Mouse (Mus musculus): ENCODE measurements at regions not wholly inside any gene's neighbourhood (a gene's known extent, or its start where the extent isn't known, plus 50 kb on each side); places are given as distances from the start of the nearest gene placed in this dataset.

DNA sequence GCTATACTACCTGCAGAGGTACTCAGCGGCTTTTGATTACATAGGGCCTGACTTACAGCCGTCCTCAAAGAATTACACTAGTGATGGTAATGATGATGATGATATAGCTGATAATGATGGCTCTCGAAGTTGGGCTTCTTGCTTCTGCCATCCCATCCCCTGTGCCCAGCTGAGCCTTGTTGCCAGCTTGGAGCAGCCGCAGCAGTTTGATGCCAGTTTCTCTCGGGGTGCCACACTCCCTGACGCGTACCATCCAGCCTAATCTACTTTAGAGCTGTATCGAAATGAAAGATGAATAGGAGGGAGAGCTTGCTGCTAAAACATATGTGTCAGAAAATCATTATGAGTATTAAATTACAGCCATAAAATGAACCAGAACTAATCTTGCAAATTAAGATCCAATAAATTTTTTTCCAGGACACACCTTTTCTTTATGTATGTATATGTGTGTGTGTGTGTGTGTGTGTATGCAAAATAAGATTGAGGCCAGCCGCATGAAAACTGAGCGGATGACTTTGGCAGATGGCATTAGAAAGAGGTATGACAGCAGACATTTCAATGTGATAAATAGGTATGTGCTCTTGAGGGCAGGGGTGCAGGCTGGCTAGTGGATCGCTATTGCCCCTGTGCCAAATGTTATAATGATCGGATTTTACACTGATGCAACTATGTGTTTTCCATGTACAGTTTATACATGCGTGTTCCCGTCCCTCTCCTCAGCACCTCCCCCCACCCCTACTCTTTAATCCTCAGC, 443.3 kb downstream of the Cd83 start:
- peak overlapping the region; percentile 38; the same call in 1 of the 2 replicates for H3K4me3 ChIP-seq (ENCODE audit: low read depth, low read length)
- DNase-seq (ENCODE audit: low spot score) (no peak), ATAC-seq (ENCODE audit: insufficient read depth, low read depth) (no peak)
- no peaks in the 10 kb centered on the region for H3K36me3 ChIP-seq (replicated peaks; ENCODE audit: control insufficient read depth, insufficient read depth, low read length)
- H3K27ac ChIP-seq (ENCODE audit: low read depth), result peak overlapping the region; percentile 92
- 0 out of 2 replicates have a peak overlapping the region, but pooled peaks have one; percentile 60 for H3K9ac ChIP-seq (replicated peaks; ENCODE audit: low read depth, low read length)
- 66% methylated on average over 14 of the region's 14 CpGs for WGBS
- H3K4me2 ChIP-seq (ENCODE audit: low read depth, low read length), result peak overlapping the region; percentile 57
- H3K4me1 ChIP-seq (ENCODE audit: control insufficient read depth, insufficient read depth), result peaks cover 28% of the 10 kb centered on the region
- no peaks in the 10 kb centered on the region for H3K27me3 ChIP-seq (ENCODE audit: control insufficient read depth, insufficient read depth, low read length)
- no peak for TF ChIP-seq CTCF (IDR thresholded peaks at IDR 0.05; ENCODE audit: low read depth)
- no peak for TF ChIP-seq EP300 (IDR thresholded peaks at IDR 0.05; ENCODE audit: low read depth)
- H3K9me3 ChIP-seq (replicated peaks; ENCODE audit: control insufficient read depth, low read length), result 0 out of 2 replicates have a peak, but pooled peaks cover 5% of the 10 kb centered on the region

DNA sequence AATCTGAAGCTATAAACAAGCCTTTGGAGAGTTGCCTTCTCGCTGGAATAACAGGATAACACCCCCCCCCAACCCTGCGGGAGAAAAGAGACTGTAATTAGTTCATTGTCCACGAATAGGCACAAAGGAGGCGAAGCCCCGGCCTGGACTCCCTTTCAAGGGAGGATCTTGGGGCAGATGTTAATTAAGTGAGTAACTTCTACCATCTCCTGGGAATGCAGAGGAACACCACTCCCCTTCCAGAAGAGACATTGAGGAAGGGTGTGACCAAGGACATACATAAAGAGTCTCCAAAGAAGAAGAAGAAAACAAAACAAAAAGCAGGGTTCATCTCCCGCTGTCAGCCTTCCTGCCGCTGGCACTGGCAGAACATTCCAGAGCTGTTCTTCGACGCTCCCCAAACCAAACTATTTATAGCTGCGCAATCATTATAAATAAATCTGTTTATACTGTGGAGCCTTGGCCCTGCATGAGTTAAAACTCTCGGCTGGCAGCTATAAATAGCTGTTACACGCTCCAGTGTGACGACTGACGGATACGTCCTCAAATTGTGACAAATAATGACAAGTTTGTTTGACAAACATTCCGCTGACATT, 444.1 kb downstream of the Cd83 start:
- H3K9me3 ChIP-seq (replicated peaks; ENCODE audit: control insufficient read depth, low read length), result 0 out of 2 replicates have a peak, but pooled peaks cover 5% of the 10 kb centered on the region
- H3K4me2 ChIP-seq (ENCODE audit: low read depth, low read length), result peak overlapping the region; percentile 57
- H3K36me3 ChIP-seq (replicated peaks; ENCODE audit: control insufficient read depth, insufficient read depth, low read length), result no peaks in the 10 kb centered on the region
- peak overlapping the region; percentile 92 for H3K27ac ChIP-seq (ENCODE audit: low read depth)
- DNase-seq (ENCODE audit: low spot score) (peak; percentile 91), ATAC-seq (ENCODE audit: insufficient read depth, low read depth) (peak; percentile 88)
- peak overlapping the region; percentile 60 for H3K9ac ChIP-seq (replicated peaks; ENCODE audit: low read depth, low read length)
- 5% methylated on average over 16 of the region's 16 CpGs for WGBS
- TF ChIP-seq EP300 (IDR thresholded peaks at IDR 0.05; ENCODE audit: low read depth) (peak; percentile 75; the same call in 1 of the 2 replicates), CTCF (IDR thresholded peaks at IDR 0.05; ENCODE audit: low read depth) (0 out of 2 replicates have a peak, but pooled peaks have one; percentile 10)
- peak overlapping the region; percentile 38 for H3K4me3 ChIP-seq (ENCODE audit: low read depth, low read length)
- no peaks in the 10 kb centered on the region for H3K27me3 ChIP-seq (ENCODE audit: control insufficient read depth, insufficient read depth, low read length)
- peaks cover 28% of the 10 kb centered on the region for H3K4me1 ChIP-seq (ENCODE audit: control insufficient read depth, insufficient read depth)

DNA sequence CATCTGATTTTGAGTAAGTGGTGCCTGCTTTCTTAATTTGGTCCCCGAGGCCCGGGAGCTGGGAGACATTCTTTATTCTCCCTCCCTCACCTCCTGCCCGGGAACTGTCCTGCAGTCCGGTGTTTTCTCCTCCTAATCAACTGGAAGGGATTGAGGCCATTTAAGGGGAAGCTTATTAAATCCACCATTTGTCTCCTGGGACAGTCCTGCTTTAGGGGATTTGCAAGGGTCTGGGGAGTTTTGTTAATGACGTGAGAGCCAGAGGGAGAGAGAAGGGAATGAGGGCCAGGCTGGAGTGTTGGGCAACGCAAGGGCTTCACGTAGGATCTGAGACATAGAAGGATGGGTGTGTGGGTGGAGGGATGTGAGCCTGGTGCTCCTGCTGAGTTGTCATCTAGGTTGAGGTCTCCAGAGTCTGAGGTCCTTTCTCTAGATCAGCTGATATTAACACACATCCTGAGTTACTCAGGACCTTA, 444.6 kb downstream of the Cd83 start:
- TF ChIP-seq EP300 (IDR thresholded peaks at IDR 0.05; ENCODE audit: low read depth), result no peak
- TF ChIP-seq CTCF (IDR thresholded peaks at IDR 0.05; ENCODE audit: low read depth), result no peak
- ATAC-seq (ENCODE audit: insufficient read depth, low read depth), result peak; percentile 25; the same call in 1 of the 2 replicates
- Histone ChIP-seq H3K4me2 (ENCODE audit: low read depth, low read length) (peak overlapping the region; percentile 57), H3K4me3 (ENCODE audit: low read depth, low read length) (peak overlapping the region; percentile 38), H3K9ac (replicated peaks; ENCODE audit: low read depth, low read length) (peak overlapping the region; percentile 60), H3K36me3 (replicated peaks; ENCODE audit: control insufficient read depth, insufficient read depth, low read length) (no peaks in the 10 kb centered on the region), H3K9me3 (replicated peaks; ENCODE audit: control insufficient read depth, low read length) (0 out of 2 replicates have a peak, but pooled peaks cover 5% of the 10 kb centered on the region), H3K27me3 (ENCODE audit: control insufficient read depth, insufficient read depth, low read length) (no peaks in the 10 kb centered on the region), H3K27ac (ENCODE audit: low read depth) (peak overlapping the region; percentile 92), H3K4me1 (ENCODE audit: control insufficient read depth, insufficient read depth) (peaks cover 28% of the 10 kb centered on the region)
- DNase-seq (ENCODE audit: low spot score), result peak; percentile 41
- WGBS, result 7% methylated on average over 7 of the region's 7 CpGs

DNA sequence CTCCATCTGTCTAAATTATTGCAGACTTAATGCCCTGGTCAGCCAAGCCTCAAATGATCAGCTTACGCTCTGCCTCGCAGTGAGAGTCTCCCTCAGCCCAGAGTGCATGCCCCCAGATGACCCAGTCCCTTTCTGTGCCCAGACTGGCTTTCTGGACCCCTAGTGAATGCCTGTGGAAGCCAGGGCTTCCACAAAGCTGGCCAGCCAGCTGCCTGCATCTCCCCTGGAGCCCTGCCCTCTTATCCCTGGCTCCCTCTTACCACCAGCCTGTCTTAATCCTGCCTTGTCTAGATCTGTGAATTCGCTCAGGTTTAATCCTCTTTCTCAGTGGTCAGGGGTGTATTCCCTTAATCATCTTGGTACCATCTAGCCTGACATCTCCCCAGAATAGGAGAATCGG, 446.8 kb downstream of the Cd83 start:
- H3K27ac ChIP-seq (ENCODE audit: low read depth), result no peak overlapping the region
- H3K4me1 ChIP-seq (ENCODE audit: control insufficient read depth, insufficient read depth), result peaks cover 35% of the 10 kb centered on the region
- no peak for DNase-seq (ENCODE audit: low spot score)
- H3K36me3 ChIP-seq (replicated peaks; ENCODE audit: control insufficient read depth, insufficient read depth, low read length), result no peaks in the 10 kb centered on the region
- 73% methylated on average over 4 of the region's 4 CpGs for WGBS
- H3K9ac ChIP-seq (replicated peaks; ENCODE audit: low read depth, low read length), result no peak overlapping the region
- no peaks in the 10 kb centered on the region for H3K27me3 ChIP-seq (ENCODE audit: control insufficient read depth, insufficient read depth, low read length)
- TF ChIP-seq CTCF (IDR thresholded peaks at IDR 0.05; ENCODE audit: low read depth), result no peak
- no peak for TF ChIP-seq EP300 (IDR thresholded peaks at IDR 0.05; ENCODE audit: low read depth)
- no peak for ATAC-seq (ENCODE audit: insufficient read depth, low read depth)
- no peak overlapping the region for H3K4me2 ChIP-seq (ENCODE audit: low read depth, low read length)
- no peak overlapping the region for H3K4me3 ChIP-seq (ENCODE audit: low read depth, low read length)
- H3K9me3 ChIP-seq (replicated peaks; ENCODE audit: control insufficient read depth, low read length), result no peaks in the 10 kb centered on the region

DNA sequence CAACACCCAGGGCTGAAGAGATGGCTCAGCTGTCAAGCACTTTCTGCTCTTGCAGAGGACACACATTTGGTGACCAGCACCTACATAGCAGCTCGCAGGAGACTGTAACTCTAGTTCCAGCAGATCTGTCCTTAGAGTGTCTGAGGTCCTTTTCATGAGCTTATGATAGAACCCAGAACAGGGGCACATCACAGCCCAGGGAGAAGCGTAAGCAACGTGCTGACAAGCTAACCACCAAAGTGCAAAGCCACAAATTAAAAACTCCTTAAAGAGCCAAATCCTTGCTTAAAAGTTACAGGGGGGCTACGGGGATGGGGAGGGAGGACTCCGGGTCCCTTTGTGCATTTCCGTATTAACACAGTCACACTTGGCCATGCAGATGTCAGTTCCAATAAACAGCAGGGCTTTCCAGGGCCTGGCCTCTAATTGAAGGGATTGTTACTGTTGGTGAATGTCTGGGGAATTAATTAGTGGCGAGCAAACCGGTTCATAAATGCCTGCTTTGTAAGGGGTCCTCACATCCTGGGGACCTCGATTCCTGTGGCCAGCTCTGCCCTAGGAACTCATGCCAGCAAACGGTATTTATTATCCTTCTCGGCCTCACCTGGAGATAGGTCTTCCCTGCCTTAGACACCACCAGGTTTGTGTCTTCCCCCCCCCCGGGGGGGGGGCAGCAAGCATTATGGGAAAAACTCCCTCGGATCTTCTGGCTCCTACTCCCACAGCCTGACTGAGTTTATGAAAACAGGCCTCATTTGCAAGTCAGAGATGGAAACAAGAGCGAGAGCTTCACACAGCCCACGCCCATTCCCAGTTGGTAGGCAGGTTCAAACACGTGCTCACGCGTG, 447.5 kb downstream of the Cd83 start:
- Histone ChIP-seq H3K36me3 (replicated peaks; ENCODE audit: control insufficient read depth, insufficient read depth, low read length) (no peaks in the 10 kb centered on the region), H3K27me3 (ENCODE audit: control insufficient read depth, insufficient read depth, low read length) (no peaks in the 10 kb centered on the region), H3K4me1 (ENCODE audit: control insufficient read depth, insufficient read depth) (peaks cover 37% of the 10 kb centered on the region), H3K27ac (ENCODE audit: low read depth) (no peak overlapping the region), H3K9me3 (replicated peaks; ENCODE audit: control insufficient read depth, low read length) (no peaks in the 10 kb centered on the region), H3K9ac (replicated peaks; ENCODE audit: low read depth, low read length) (no peak overlapping the region), H3K4me2 (ENCODE audit: low read depth, low read length) (no peak overlapping the region), H3K4me3 (ENCODE audit: low read depth, low read length) (no peak overlapping the region)
- TF ChIP-seq CTCF (IDR thresholded peaks at IDR 0.05; ENCODE audit: low read depth) (no peak), EP300 (IDR thresholded peaks at IDR 0.05; ENCODE audit: low read depth) (no peak)
- no peak for DNase-seq (ENCODE audit: low spot score)
- 54% methylated on average over 18 of the region's 18 CpGs for WGBS
- no peak for ATAC-seq (ENCODE audit: insufficient read depth, low read depth)

All from heart, postnatal 0 days (tissue).